Mouse (Mus musculus) midbrain, embryonic 11.5 days (tissue): ENCODE results near the gene Mrps21. TPM values are rescaled to one million over a fixed set of nuclear protein-coding genes. Genes with fewer than 3 reads are reported as not detected.
A peak's percentile ranks its signal among the peaks of the same experiment; 100 is the strongest.

ENCODE experiments used
- ATAC-seq: fragments of 200-750 bp; cut with Nextera tagmentation; 2 replicates; pipeline ENCODE4 v1.8.0; 2017; ENCODE audit warnings: moderate TSS enrichment, moderate library complexity; ENCODE audit not compliant: low FRiP score
- DNase-seq: peaks from one replicate; pipeline ENCODE4 v3.0.0; 2015; ENCODE audit warnings: low spot score; ENCODE audit errors: missing footprints
- H3K27ac ChIP-seq: fragments of 300-500 bp; sonication (generic); 2 replicates; pipeline ENCODE4 v1.5.1; 2014; ENCODE audit warnings: low read depth, low read length
- H3K27me3 ChIP-seq: fragments of 300-500 bp; sonication (generic); 2 replicates; pipeline ENCODE4 v1.6.1; 2014; ENCODE audit warnings: mild to moderate bottlenecking, low read length, moderate library complexity, mixed read lengths; ENCODE audit not compliant: control insufficient read depth, insufficient read depth
- H3K36me3 ChIP-seq: fragments of 300-500 bp; sonication (generic); 2 replicates; pipeline ENCODE4 v1.6.1; 2014; ENCODE audit warnings: mild to moderate bottlenecking, low read length, moderate library complexity, mixed read lengths; ENCODE audit not compliant: control insufficient read depth, insufficient read depth
- H3K4me1 ChIP-seq: fragments of 300-500 bp; sonication (generic); 2 replicates; pipeline ENCODE4 v1.6.1; 2014; ENCODE audit warnings: low read length; ENCODE audit not compliant: control insufficient read depth, insufficient read depth
- H3K4me2 ChIP-seq: fragments of 300-500 bp; sonication (generic); 2 replicates; pipeline ENCODE4 v1.6.1; 2014; ENCODE audit warnings: mild to moderate bottlenecking, moderate library complexity
- H3K4me3 ChIP-seq: fragments of 300-500 bp; sonication (generic); 2 replicates; pipeline ENCODE4 v1.5.1; 2014; ENCODE audit warnings: low read depth, low read length
- H3K9ac ChIP-seq: fragments of 300-500 bp; sonication (generic); 2 replicates; pipeline ENCODE4 v1.6.1; 2014; ENCODE audit warnings: low read length
- H3K9me3 ChIP-seq: fragments of 300-500 bp; sonication (generic); 2 replicates; pipeline ENCODE4 v1.6.1; 2016; ENCODE audit warnings: low read length; ENCODE audit not compliant: control insufficient read depth
- WGBS: fragments of 180-500 bp; shearing (Covaris S2); extraction: QIAGEN DNeasy Blood & Tissue Kit; methylation state at CpG from one replicate; pipeline ENCODE4 v1.1.7; 2014; 5-methylcytosine and 5-hydroxymethylcytosine counted together
- polyA plus RNA-seq: library from polyadenylated mRNA; unstranded; fragments of >200 nt; fragmentation: Nextera tagmentation; extraction: Ambion mirVana; gene quantifications from 2 replicates; pipeline ENCODE4 v1.2.1, GENCODE M21; 2014

Mrps21 gene
- polyA plus RNA-seq, 1 experiment from 2014 or later = 343 TPM

- Histone ChIP-seq H3K4me2 (peak overlapping the region; percentile 49), H3K27me3 (no peaks in the 10 kb centered on the region), H3K4me3 (peak overlapping the region; percentile 68; the same call in 1 of the 2 replicates), H3K9ac (peak overlapping the region; percentile 64), H3K4me1 (peaks cover 12% of the 10 kb centered on the region), H3K27ac (peak overlapping the region; percentile 21; the same call in 1 of the 2 replicates), H3K9me3 (no peaks in the 10 kb centered on the region), H3K36me3 (no peaks in the 10 kb centered on the region)
- DNase-seq = no peak
- 25% methylated on average over 7 of the region's 7 CpGs for WGBS
- ATAC-seq = 0 out of 2 replicates have a peak, but pooled peaks have one; percentile 0
Measured at GRCm38 (mm10) chr3:95893126-95893525, 21.8 kb upstream of the Mrps21 start.

GRCm38 (mm10) chr3:95892066-95893052 lies 21.0 kb upstream of the Mrps21 start:
- DNase-seq = no peak
- ATAC-seq = no peak
- WGBS = 41% methylated on average over 11 of the region's 11 CpGs
- Histone ChIP-seq H3K27me3 (no peaks in the 10 kb centered on the region), H3K9ac (no peak overlapping the region), H3K4me2 (0 out of 2 replicates have a peak overlapping the region, but pooled peaks have one; percentile 49), H3K4me1 (peaks cover 12% of the 10 kb centered on the region), H3K4me3 (no peak overlapping the region), H3K36me3 (no peaks in the 10 kb centered on the region), H3K9me3 (no peaks in the 10 kb centered on the region), H3K27ac (no peak overlapping the region; the same call in 1 of the 2 replicates)

- DNase-seq = peak; percentile 85
- Histone ChIP-seq H3K27ac (no peak within 1 kb of the TSS; the same call in 1 of the 2 replicates), H3K9ac (peak within 1 kb of the TSS; percentile 36; the same call in 1 of the 2 replicates), H3K27me3 (no peaks in the 10 kb centered on the region), H3K4me2 (no peak within 1 kb of the TSS), H3K36me3 (no peaks in the 10 kb centered on the region), H3K4me1 (peaks cover 12% of the 10 kb centered on the region), H3K9me3 (no peaks in the 10 kb centered on the region), H3K4me3 (no peak within 1 kb of the TSS)
- 27% methylated on average over 12 of the region's 12 CpGs for WGBS
- ATAC-seq = no peak
Measured at GRCm38 (mm10) chr3:95891211-95892065, 20.1 kb upstream of the Mrps21 start, which contains the start of gene BC028528. Gene BC028528, minus strand, starts transcription at chr3:95892005.

GRCm38 (mm10) chr3:95889664-95890063 lies 18.3 kb upstream of the Mrps21 start:
- WGBS = 71% methylated on average over 3 of the region's 3 CpGs
- H3K27ac ChIP-seq = no peak overlapping the region
- no peaks in the 10 kb centered on the region for H3K27me3 ChIP-seq
- no peaks in the 10 kb centered on the region for H3K9me3 ChIP-seq
- ATAC-seq = no peak
- no peak overlapping the region for H3K4me2 ChIP-seq
- no peak overlapping the region for H3K4me3 ChIP-seq
- peaks cover 6% of the 10 kb centered on the region for H3K4me1 ChIP-seq
- no peak for DNase-seq
- no peaks in the 10 kb centered on the region for H3K36me3 ChIP-seq
- no peak overlapping the region for H3K9ac ChIP-seq

GRCm38 (mm10) chr3:95887596-95887995 lies 16.3 kb upstream of the Mrps21 start:
- 81% methylated on average over 4 of the region's 4 CpGs for WGBS

GRCm38 (mm10) chr3:95884400-95884799 lies 13.1 kb upstream of the Mrps21 start:
- H3K36me3 ChIP-seq = no peaks in the 10 kb centered on the region
- 83% methylated on average over 5 of the region's 5 CpGs for WGBS
- H3K4me1 ChIP-seq = peaks cover 10% of the 10 kb centered on the region; the same call in 1 of the 2 replicates
- H3K9me3 ChIP-seq = no peaks in the 10 kb centered on the region
- H3K4me3 ChIP-seq = no peak overlapping the region
- ATAC-seq (no peak), DNase-seq (no peak)
- no peak overlapping the region for H3K9ac ChIP-seq
- 0 out of 2 replicates have a peak, but pooled peaks cover 2% of the 10 kb centered on the region for H3K27me3 ChIP-seq
- no peak overlapping the region for H3K4me2 ChIP-seq
- no peak overlapping the region for H3K27ac ChIP-seq

More at GRCm38 (mm10) chr3:95887596-95887995, 16.3 kb upstream of the Mrps21 start:
- Histone ChIP-seq H3K9me3 (no peaks in the 10 kb centered on the region), H3K4me3 (no peak overlapping the region), H3K27me3 (0 out of 2 replicates have a peak, but pooled peaks cover 2% of the 10 kb centered on the region), H3K36me3 (no peaks in the 10 kb centered on the region), H3K4me1 (peaks cover 8% of the 10 kb centered on the region), H3K27ac (no peak overlapping the region), H3K4me2 (no peak overlapping the region), H3K9ac (no peak overlapping the region)
- DNase-seq = no peak
- no peak for ATAC-seq

- H3K36me3 ChIP-seq = no peaks in the 10 kb centered on the region
Measured at GRCm38 (mm10) chr3:95882816-95883425, 11.6 kb upstream of the Mrps21 start.

More at GRCm38 (mm10) chr3:95882816-95883425, 11.6 kb upstream of the Mrps21 start:
- Histone ChIP-seq H3K4me3 (peak overlapping the region; percentile 47), H3K4me2 (peak overlapping the region; percentile 94), H3K27me3 (0 out of 2 replicates have a peak, but pooled peaks cover 2% of the 10 kb centered on the region), H3K9ac (peak overlapping the region; percentile 39), H3K27ac (no peak overlapping the region), H3K9me3 (no peaks in the 10 kb centered on the region), H3K4me1 (peaks cover 10% of the 10 kb centered on the region; the same call in 1 of the 2 replicates)
- ATAC-seq (no peak), DNase-seq (peak; percentile 92)
- WGBS = 4% methylated on average over 24 of the region's 24 CpGs
